Mouse (Mus musculus): ENCODE results near the gene Rnase9.
A peak's percentile ranks its signal among the peaks of the same experiment; 100 is the strongest.
"Not testable (repeated sequence)": the region's sequence is repeated elsewhere in the genome, so short reads cannot be mapped to it uniquely, and the experiment has no call there.

The Rnase9 gene

GRCm38 (mm10) chr14:51051941-51052340, 10.3 kb upstream of the Rnase9 start:
- DNase-seq (ENCODE audit: extremely low read depth, insufficient read length, low spot score): no peak

- no peak for DNase-seq (ENCODE audit: extremely low read depth, insufficient read length, low spot score)
Measured at GRCm38 (mm10) chr14:51050063-51050462, 8.4 kb upstream of the Rnase9 start, which contains the start of gene Rnase11. TSS of gene Rnase11 (minus strand) at chr14:51050163.

GRCm38 (mm10) chr14:51047846-51048245, 6.2 kb upstream of the Rnase9 start:
- DNase-seq (ENCODE audit: extremely low read depth, insufficient read length, low spot score): no peak

- no peak for DNase-seq (ENCODE audit: extremely low read depth, insufficient read length, low spot score)
Measured at GRCm38 (mm10) chr14:51036214-51036613, 5.5 kb downstream of the Rnase9 start.

- DNase-seq (ENCODE audit: extremely low read depth, insufficient read length, low spot score): no peak
Measured at GRCm38 (mm10) chr14:51035206-51035605, 6.5 kb downstream of the Rnase9 start.

GRCm38 (mm10) chr14:51027387-51028155, 14.1 kb downstream of the Rnase9 start:
- no peak for DNase-seq (ENCODE audit: extremely low read depth, insufficient read length, low spot score)

- peak; percentile 18 for DNase-seq (ENCODE audit: extremely low read depth, insufficient read length, low spot score)
Measured at GRCm38 (mm10) chr14:51026391-51027133, 15.1 kb downstream of the Rnase9 start.

GRCm38 (mm10) chr14:51024820-51025219, 16.8 kb downstream of the Rnase9 start:
- no peak for DNase-seq (ENCODE audit: extremely low read depth, insufficient read length, low spot score)

GRCm38 (mm10) chr14:51023457-51023856, 18.2 kb downstream of the Rnase9 start:
- DNase-seq (ENCODE audit: extremely low read depth, insufficient read length, low spot score): no peak

- DNase-seq (ENCODE audit: extremely low read depth, insufficient read length, low spot score): no peak
Measured at GRCm38 (mm10) chr14:51017256-51017655, 24.4 kb downstream of the Rnase9 start.

- DNase-seq (ENCODE audit: extremely low read depth, insufficient read length, low spot score): no peak
Measured at GRCm38 (mm10) chr14:51015780-51016179, 25.9 kb downstream of the Rnase9 start.

- not testable (repeated sequence) for DNase-seq (ENCODE audit: extremely low read depth, insufficient read length, low spot score)
Measured at GRCm38 (mm10) chr14:51014724-51015123, 26.9 kb downstream of the Rnase9 start.

GRCm38 (mm10) chr14:51009572-51009971, 32.1 kb downstream of the Rnase9 start:
- DNase-seq (ENCODE audit: extremely low read depth, insufficient read length, low spot score): no peak

GRCm38 (mm10) chr14:51008781-51009180, 32.9 kb downstream of the Rnase9 start:
- DNase-seq (ENCODE audit: extremely low read depth, insufficient read length, low spot score): no peak

- peak; percentile 59 for DNase-seq (ENCODE audit: extremely low read depth, insufficient read length, low spot score)
Measured at GRCm38 (mm10) chr14:51007914-51008713, 33.6 kb downstream of the Rnase9 start.

- no peak for DNase-seq (ENCODE audit: extremely low read depth, insufficient read length, low spot score)
Measured at GRCm38 (mm10) chr14:51007152-51007801, 34.4 kb downstream of the Rnase9 start, which contains the start of gene Rnase10. TSS of gene Rnase10 (plus strand) at chr14:51007751.

GRCm38 (mm10) chr14:50997999-50998666, 43.5 kb downstream of the Rnase9 start:
- no peak for DNase-seq (ENCODE audit: extremely low read depth, insufficient read length, low spot score)

GRCm38 (mm10) chr14:50997088-50997487, 44.6 kb downstream of the Rnase9 start:
- DNase-seq (ENCODE audit: extremely low read depth, insufficient read length, low spot score): no peak

GRCm38 (mm10) chr14:50991037-50991436, 50.6 kb downstream of the Rnase9 start:
- no peak for DNase-seq (ENCODE audit: extremely low read depth, insufficient read length, low spot score)

Measured in 3134 (cell line).